Mouse (Mus musculus): ENCODE results near the gene Zmpste24. TPM values are rescaled to one million over a fixed set of nuclear protein-coding genes. Genes with fewer than 3 reads are reported as not detected.

Gene Zmpste24
- polyA plus RNA-seq, 1 experiment from 2014 or later = 26.6 TPM

- no peak overlapping the region for H3K9ac ChIP-seq (replicated peaks)
Measured at GRCm38 (mm10) chr4:121028659-121029392, 69.2 kb downstream of the Zmpste24 start.

GRCm38 (mm10) chr4:121028146-121028545 lies 69.9 kb downstream of the Zmpste24 start:
- no peaks in the 10 kb centered on the region for H3K36me3 ChIP-seq
- ATAC-seq (replicated peaks) = no peak

More at GRCm38 (mm10) chr4:121028659-121029392, 69.2 kb downstream of the Zmpste24 start:
- H3K4me2 ChIP-seq (replicated peaks) = no peak overlapping the region
- H3K9me3 ChIP-seq = no peaks in the 10 kb centered on the region
- no peak for ATAC-seq (replicated peaks)
- no peak overlapping the region for H3K4me3 ChIP-seq
- WGBS = 26% methylated on average over 14 of the region's 14 CpGs
- no peak overlapping the region for H3K27ac ChIP-seq (replicated peaks)
- no peaks in the 10 kb centered on the region for H3K27me3 ChIP-seq
- no peaks in the 10 kb centered on the region for H3K36me3 ChIP-seq
- no peaks in the 10 kb centered on the region for H3K4me1 ChIP-seq

DNA sequence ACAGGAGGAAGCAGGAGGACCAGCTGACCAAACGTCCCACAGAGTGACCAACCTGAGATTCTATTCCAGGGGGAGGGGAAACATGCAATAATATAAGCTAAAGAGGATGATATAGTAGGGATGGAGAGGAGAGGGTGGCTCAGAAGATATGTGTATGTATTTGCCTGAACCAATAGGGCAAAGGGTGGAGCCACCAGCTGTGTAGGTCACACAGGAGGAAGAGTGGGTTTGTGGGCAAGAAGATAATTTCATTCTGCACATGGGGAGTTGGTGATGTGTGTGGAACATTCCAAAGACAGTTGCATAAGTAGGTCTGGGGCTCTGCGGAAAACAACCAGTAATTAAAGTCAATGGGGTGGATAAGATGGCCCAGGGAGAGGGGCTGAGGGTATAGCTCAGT lies 72.4 kb downstream of the Zmpste24 start:
- H3K36me3 ChIP-seq = no peaks in the 10 kb centered on the region
- ATAC-seq (replicated peaks) = no peak

More at GRCm38 (mm10) chr4:121028146-121028545, 69.9 kb downstream of the Zmpste24 start:
- Histone ChIP-seq H3K9ac (replicated peaks) (no peak overlapping the region), H3K4me3 (no peak overlapping the region), H3K27ac (replicated peaks) (no peak overlapping the region), H3K9me3 (no peaks in the 10 kb centered on the region), H3K4me1 (no peaks in the 10 kb centered on the region), H3K4me2 (replicated peaks) (no peak overlapping the region), H3K27me3 (no peaks in the 10 kb centered on the region)
- 81% methylated on average over 1 of the region's 1 CpGs for whole genome bisulfite sequencing

DNA sequence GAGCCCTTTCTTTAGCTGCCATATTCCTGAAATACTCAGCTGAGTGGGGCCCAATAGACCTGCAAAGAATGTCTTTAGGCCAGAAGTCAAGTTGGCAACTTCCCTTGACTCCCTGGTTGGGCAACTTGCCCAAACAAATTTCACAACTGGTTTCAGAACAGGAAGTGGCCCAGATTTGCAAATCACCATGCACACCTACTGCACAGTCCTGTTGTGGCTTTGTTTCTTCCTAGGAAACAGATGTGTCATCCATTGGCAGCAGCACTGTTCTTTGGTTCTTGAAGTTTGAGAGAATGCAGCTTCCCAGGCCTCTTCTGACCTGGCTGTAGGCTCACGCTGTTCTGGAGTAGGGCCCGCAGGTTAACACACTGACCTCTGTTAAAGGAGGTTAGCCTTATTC lies 74.1 kb downstream of the Zmpste24 start:
- Histone ChIP-seq H3K9me3 (no peaks in the 10 kb centered on the region), H3K4me3 (no peak overlapping the region), H3K4me1 (no peaks in the 10 kb centered on the region), H3K4me2 (replicated peaks) (no peak overlapping the region), H3K36me3 (no peaks in the 10 kb centered on the region), H3K9ac (replicated peaks) (no peak overlapping the region), H3K27ac (replicated peaks) (no peak overlapping the region), H3K27me3 (no peaks in the 10 kb centered on the region)
- 94% methylated on average over 2 of the region's 2 CpGs for WGBS
- no peak for ATAC-seq (replicated peaks)

More for the DNA sequence above, 72.4 kb downstream of the Zmpste24 start:
- H3K4me1 ChIP-seq = no peaks in the 10 kb centered on the region
- no peaks in the 10 kb centered on the region for H3K9me3 ChIP-seq
- H3K27me3 ChIP-seq = no peaks in the 10 kb centered on the region
- 70% methylated on average over 2 of the region's 2 CpGs for WGBS
- no peak overlapping the region for H3K4me2 ChIP-seq (replicated peaks)
- H3K4me3 ChIP-seq = no peak overlapping the region
- no peak overlapping the region for H3K9ac ChIP-seq (replicated peaks)
- H3K27ac ChIP-seq (replicated peaks) = no peak overlapping the region

GRCm38 (mm10) chr4:121023464-121023863 lies 74.6 kb downstream of the Zmpste24 start:
- Histone ChIP-seq H3K27me3 (no peaks in the 10 kb centered on the region), H3K9me3 (no peaks in the 10 kb centered on the region), H3K36me3 (no peaks in the 10 kb centered on the region), H3K4me1 (no peaks in the 10 kb centered on the region), H3K9ac (replicated peaks) (no peak overlapping the region), H3K27ac (replicated peaks) (no peak overlapping the region), H3K4me2 (replicated peaks) (no peak overlapping the region), H3K4me3 (no peak overlapping the region)
- WGBS = 84% methylated on average over 7 of the region's 7 CpGs
- no peak for ATAC-seq (replicated peaks)

DNA sequence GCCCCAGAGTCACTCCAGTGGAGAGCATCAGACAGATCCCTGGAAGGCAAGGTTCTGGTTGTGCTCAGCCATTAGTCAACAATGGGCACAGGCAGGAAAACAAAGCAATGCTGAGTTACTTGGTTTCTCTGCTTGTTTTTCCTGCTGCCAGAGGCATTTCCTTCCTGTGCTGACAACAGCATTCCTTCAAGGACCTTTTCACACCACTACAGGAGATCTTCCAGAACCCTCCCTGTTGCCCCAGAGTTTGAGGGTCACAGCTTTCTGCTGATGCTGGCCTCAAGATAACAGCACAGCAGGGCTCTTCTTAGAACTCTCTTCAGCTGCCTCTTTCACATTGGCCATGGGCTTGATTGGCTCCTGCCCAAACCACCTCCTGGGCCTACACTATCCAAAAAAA lies 76.1 kb downstream of the Zmpste24 start:
- Histone ChIP-seq H3K4me3 (no peak overlapping the region), H3K4me2 (replicated peaks) (no peak overlapping the region), H3K27me3 (no peaks in the 10 kb centered on the region), H3K27ac (replicated peaks) (no peak overlapping the region), H3K4me1 (no peaks in the 10 kb centered on the region; the same call in 1 of the 2 replicates), H3K9ac (replicated peaks) (no peak overlapping the region), H3K36me3 (no peaks in the 10 kb centered on the region), H3K9me3 (no peaks in the 10 kb centered on the region)
- ATAC-seq (replicated peaks) = no peak

DNA sequence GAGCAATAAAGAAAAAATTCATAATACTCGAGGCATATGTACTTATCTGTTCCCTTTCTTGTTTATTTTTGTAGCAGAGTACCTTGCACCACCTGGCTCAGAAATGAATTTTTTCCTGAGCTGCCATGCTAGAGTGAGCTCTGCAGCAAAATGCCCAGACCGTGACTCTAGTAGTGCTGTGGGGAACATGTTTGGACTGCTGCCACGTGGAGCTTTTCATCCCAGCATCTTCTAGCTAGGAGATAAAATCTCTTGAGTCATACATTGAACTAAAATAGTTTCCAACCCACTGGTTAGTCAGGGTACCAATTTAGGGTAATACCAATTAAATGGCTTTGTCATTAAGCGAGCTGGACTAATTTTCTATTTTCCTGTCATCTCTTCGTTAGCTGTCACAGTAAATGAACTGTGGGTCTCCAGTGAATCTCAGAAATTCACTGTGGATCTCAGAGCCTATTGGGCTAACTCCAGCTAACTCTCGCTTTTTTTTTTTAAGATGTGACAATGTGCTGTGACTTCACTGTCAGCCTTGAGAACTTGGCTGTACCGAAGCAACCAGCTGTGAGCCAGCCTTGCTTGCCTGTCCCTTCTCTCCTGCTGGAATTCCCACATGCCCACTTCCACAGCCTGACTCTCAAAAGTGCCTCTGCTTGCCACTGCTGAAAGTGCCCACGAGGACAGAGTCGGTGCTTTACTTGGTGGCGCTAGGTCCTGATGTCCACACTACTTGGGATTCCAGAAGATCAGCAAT lies 77.8 kb downstream of the Zmpste24 start:
- Histone ChIP-seq H3K4me3 (no peak overlapping the region), H3K27ac (replicated peaks) (no peak overlapping the region), H3K4me1 (peaks cover 13% of the 10 kb centered on the region), H3K9ac (replicated peaks) (no peak overlapping the region), H3K9me3 (no peaks in the 10 kb centered on the region), H3K27me3 (no peaks in the 10 kb centered on the region), H3K36me3 (no peaks in the 10 kb centered on the region), H3K4me2 (replicated peaks) (no peak overlapping the region)
- 54% methylated on average over 10 of the region's 10 CpGs for WGBS
- no peak for ATAC-seq (replicated peaks)

DNA sequence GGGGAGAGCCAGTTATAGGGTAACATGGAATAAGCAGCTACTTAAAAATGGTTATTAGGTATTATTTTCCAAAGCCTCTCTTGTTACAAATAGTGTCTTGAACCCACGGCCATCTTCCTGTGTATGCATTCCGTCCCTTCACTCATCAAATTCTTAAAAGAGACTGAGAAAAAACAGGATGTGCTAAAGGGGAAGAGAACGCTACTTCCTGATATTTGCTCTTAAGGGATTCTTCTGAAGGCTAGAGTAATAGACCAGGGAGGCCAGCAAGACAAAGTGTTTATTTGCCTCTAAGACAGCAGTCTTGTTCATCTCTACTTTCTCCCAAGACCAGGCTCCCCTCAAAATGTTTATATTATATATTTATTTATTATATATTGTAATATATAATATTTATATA lies 79.8 kb downstream of the Zmpste24 start:
- H3K4me1 ChIP-seq = peaks cover 22% of the 10 kb centered on the region
- no peak overlapping the region for H3K27ac ChIP-seq (replicated peaks)
- 93% methylated on average over 3 of the region's 3 CpGs for WGBS
- ATAC-seq (replicated peaks) = no peak
- no peak overlapping the region for H3K9ac ChIP-seq (replicated peaks)
- H3K36me3 ChIP-seq = no peaks in the 10 kb centered on the region
- no peaks in the 10 kb centered on the region for H3K27me3 ChIP-seq
- no peak overlapping the region for H3K4me3 ChIP-seq
- no peak overlapping the region for H3K4me2 ChIP-seq (replicated peaks)
- no peaks in the 10 kb centered on the region for H3K9me3 ChIP-seq

DNA sequence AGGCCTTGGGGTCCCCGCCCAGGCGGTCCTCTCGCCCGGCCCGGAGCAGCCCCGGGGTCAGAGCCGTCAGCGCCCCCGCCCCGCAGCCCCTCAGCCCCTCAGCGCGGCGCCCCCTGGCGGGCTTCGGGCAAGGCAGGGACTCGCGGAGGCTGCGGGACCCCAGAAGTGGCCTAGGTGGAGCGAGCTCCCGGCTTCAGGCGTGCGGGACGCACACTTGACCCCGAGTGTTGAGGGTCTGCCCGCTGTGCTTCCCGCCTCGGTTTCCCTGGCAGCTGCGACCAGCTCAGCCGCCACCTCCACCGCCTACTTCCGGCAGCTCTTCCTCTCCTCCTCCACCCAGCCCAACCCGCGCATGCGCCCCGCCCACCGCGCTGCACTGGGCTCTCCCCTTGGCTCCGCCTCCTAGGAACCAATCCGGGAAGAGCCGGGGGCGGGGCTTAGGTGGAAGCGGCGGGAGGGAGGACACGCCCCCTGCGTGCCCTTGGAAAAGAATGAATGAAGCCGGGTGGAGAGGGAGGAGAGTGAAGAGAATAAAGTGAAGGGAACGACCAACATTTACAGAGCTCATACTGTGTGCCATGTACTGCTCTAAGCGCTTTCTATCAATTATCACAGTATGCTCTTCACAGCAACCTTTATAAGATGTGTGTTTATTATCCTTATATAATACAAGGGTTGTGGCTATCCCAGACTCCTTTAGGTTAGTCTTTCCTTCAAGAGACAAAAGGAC lies 80.9 kb downstream of the Zmpste24 start, which contains the start of gene Smap2:
TSS of gene Smap2 (minus strand) at position 320 of the 730 bp plus-strand sequence.
- Histone ChIP-seq H3K27ac (replicated peaks) (peak within 1 kb of the TSS; percentile 84), H3K4me3 (peak within 1 kb of the TSS; percentile 95), H3K9me3 (no peaks in the 10 kb centered on the region), H3K9ac (replicated peaks) (peak within 1 kb of the TSS; percentile 85), H3K27me3 (no peaks in the 10 kb centered on the region), H3K4me2 (replicated peaks) (peak within 1 kb of the TSS; percentile 66), H3K4me1 (peaks cover 22% of the 10 kb centered on the region), H3K36me3 (no peaks in the 10 kb centered on the region)
- under 1% methylated on average over 40 of the region's 48 CpGs for WGBS
- peak; percentile 97 for ATAC-seq (replicated peaks)

- peak overlapping the region; percentile 66 for H3K4me2 ChIP-seq (replicated peaks)
- 6% methylated on average over 40 of the region's 40 CpGs for WGBS
- H3K4me1 ChIP-seq = peaks cover 22% of the 10 kb centered on the region
- no peaks in the 10 kb centered on the region for H3K9me3 ChIP-seq
- H3K9ac ChIP-seq (replicated peaks) = peak overlapping the region; percentile 85
- H3K27ac ChIP-seq (replicated peaks) = peak overlapping the region; percentile 84
- peak overlapping the region; percentile 95 for H3K4me3 ChIP-seq
- H3K27me3 ChIP-seq = no peaks in the 10 kb centered on the region
- no peaks in the 10 kb centered on the region for H3K36me3 ChIP-seq
- ATAC-seq (replicated peaks) = peak; percentile 33
Measured at GRCm38 (mm10) chr4:121016021-121016898, 81.8 kb downstream of the Zmpste24 start.

GRCm38 (mm10) chr4:121015268-121015659 lies 82.8 kb downstream of the Zmpste24 start:
- H3K4me3 ChIP-seq = peak overlapping the region; percentile 95
- no peaks in the 10 kb centered on the region for H3K27me3 ChIP-seq
- 83% methylated on average over 7 of the region's 7 CpGs for WGBS
- no peaks in the 10 kb centered on the region for H3K9me3 ChIP-seq
- peak overlapping the region; percentile 85; the same call in 1 of the 2 replicates for H3K9ac ChIP-seq (replicated peaks)
- peaks cover 22% of the 10 kb centered on the region for H3K4me1 ChIP-seq
- no peaks in the 10 kb centered on the region for H3K36me3 ChIP-seq
- peak overlapping the region; percentile 66 for H3K4me2 ChIP-seq (replicated peaks)
- H3K27ac ChIP-seq (replicated peaks) = no peak overlapping the region
- no peak for ATAC-seq (replicated peaks)

Measured in forebrain, embryonic 15.5 days (tissue).